Comparison of ENCODE assay signal across 9 mouse cellular contexts in the genomic region with DNA sequence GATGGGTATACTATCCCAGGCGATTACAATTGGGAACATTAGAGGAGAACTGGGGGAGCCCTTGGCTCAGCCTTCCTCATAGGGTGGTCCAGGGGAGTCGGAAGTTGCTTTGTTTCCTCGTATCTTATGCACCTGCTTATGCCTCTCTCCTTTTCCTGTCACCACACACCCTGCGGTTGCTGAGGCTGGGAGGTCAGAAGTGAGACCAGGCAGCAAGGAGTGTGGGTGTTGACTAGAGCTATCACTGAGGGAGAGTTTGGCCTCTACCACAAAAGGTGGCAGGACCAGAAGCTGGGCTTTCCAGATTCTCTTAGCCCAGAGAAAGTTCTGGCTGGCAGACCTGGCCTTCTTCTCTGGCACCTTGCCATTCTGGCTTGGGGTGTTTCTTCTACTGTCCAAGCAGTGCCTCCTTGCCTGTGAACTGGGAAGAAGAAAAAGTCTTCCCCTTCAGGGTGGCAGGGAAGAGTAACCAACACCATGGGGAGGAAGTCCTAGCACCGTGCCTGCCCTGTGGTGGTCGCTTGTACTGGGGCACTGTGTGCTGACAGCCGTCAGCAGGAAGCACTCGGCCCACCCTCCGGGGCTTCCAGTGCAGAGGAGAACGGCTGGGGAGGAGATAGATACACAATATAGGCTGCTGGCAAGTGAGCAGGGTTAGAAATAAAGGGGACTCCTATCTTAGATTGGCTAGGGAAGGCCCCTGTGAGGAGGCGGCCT. TPM values are rescaled to one million over a fixed set of nuclear protein-coding genes. Genes with fewer than 3 reads are reported as not detected.
DNase-seq lines count a peak whose midpoint lies in the region; ATAC-seq and TF ChIP-seq lines count a peak whose summit lies in the region.
"Had no signal": no experiment of that assay in that cellular context is flagged by ENCODE, and none has a peak within 500 bp of the region (broad histone marks: within the 10 kb centered on the region; RNA-seq: fewer than 3 reads in every experiment).

No protein-coding gene starts in this region.

- no peaks in the 10 kb centered on the region for H3K27me3 ChIP-seq in heart, adult 2 months (ENCODE audit: control insufficient read depth, insufficient read depth, low read length)
- H3K27me3 ChIP-seq in lung, postnatal 0 days (replicated peaks; ENCODE audit: insufficient read depth, low read length), result no peaks in the 10 kb centered on the region
- H3K27me3 ChIP-seq in hindbrain, embryonic 14.5 days (ENCODE audit: control insufficient read depth, insufficient read depth, low read length), result no peaks in the 10 kb centered on the region
- H3K27me3 ChIP-seq: liver, embryonic 15.5 days had no signal

- H3K4me1 ChIP-seq in heart, adult 2 months (ENCODE audit: control insufficient read depth, insufficient read depth, low read length), result peaks cover 24% of the 10 kb centered on the region
- H3K4me1 ChIP-seq in lung, postnatal 0 days (ENCODE audit: insufficient read depth, low read depth, low read length), result no peaks in the 10 kb centered on the region
- H3K4me1 ChIP-seq in hindbrain, embryonic 14.5 days (replicated peaks; ENCODE audit: control insufficient read depth, insufficient read depth, low read length), result no peaks in the 10 kb centered on the region

- no peak overlapping the region for H3K9ac ChIP-seq in heart, adult 2 months (ENCODE audit: low read depth, low read length)
- H3K9ac ChIP-seq in lung, postnatal 0 days (replicated peaks; ENCODE audit: low read depth), result 0 out of 2 replicates have a peak overlapping the region, but pooled peaks have one; percentile 16
- H3K9ac ChIP-seq in hindbrain, embryonic 14.5 days, result no peak overlapping the region
- H3K9ac ChIP-seq: liver, embryonic 15.5 days had no signal

- no peaks in the 10 kb centered on the region for H3K9me3 ChIP-seq in lung, postnatal 0 days (ENCODE audit: low read length)
- no peaks in the 10 kb centered on the region for H3K9me3 ChIP-seq in hindbrain, embryonic 14.5 days (ENCODE audit: control insufficient read depth, low read length)
- H3K9me3 ChIP-seq: liver, embryonic 15.5 days had no signal

- H3K27ac ChIP-seq in heart, adult 2 months, result peak overlapping the region; percentile 45
- H3K27ac ChIP-seq in lung, postnatal 0 days (ENCODE audit: low read length), result no peak overlapping the region
- no peak overlapping the region for H3K27ac ChIP-seq in hindbrain, embryonic 14.5 days
- H3K27ac ChIP-seq: liver, embryonic 15.5 days had no signal

- ATAC-seq in lung, postnatal 0 days, result no peak
- no peak for ATAC-seq in hindbrain, embryonic 14.5 days (ENCODE audit: low FRiP score)

- TF ChIP-seq CTCF in heart, adult 2 months (IDR thresholded peaks at IDR 0.05), result no peak
- TF ChIP-seq CTCF in lung, postnatal 0 days (IDR thresholded peaks at IDR 0.05), result no peak

- DNase-seq in heart, adult 2 months, result peak in 1 of 2 experiments; percentile 47
- DNase-seq in heart, adult 9 months (ENCODE audit: low spot score in 2 of 2), result no peak
- DNase-seq in lung, postnatal 0 days (ENCODE audit: low spot score), result no peak
- no peak for DNase-seq in lung, postnatal 14 days
- peak; percentile 62 for DNase-seq in cerebellum, adult 18-20 months
- peak; percentile 56 to 78 for DNase-seq in thymus, adult 18-20 months
- DNase-seq in hindbrain, embryonic 14.5 days (ENCODE audit: low spot score), result no peak
- no peak for DNase-seq in frontal cortex, postnatal 14 days (ENCODE audit: low spot score in 2 of 2)

- H3K36me3 ChIP-seq in heart, adult 2 months (ENCODE audit: control insufficient read depth, insufficient read depth, low read length), result peaks cover 9% of the 10 kb centered on the region
- no peaks in the 10 kb centered on the region; the same call in 1 of the 2 replicates for H3K36me3 ChIP-seq in lung, postnatal 0 days (ENCODE audit: insufficient read depth, low read length)
- H3K36me3 ChIP-seq in hindbrain, embryonic 14.5 days (replicated peaks; ENCODE audit: control insufficient read depth, insufficient read depth), result peaks cover 43% of the 10 kb centered on the region

- no peak for TF ChIP-seq POLR2A in heart, adult 2 months (IDR thresholded peaks at IDR 0.05; ENCODE audit: insufficient read depth, low read depth, low read length)

- H3K4me2 ChIP-seq in lung, postnatal 0 days (replicated peaks; ENCODE audit: low read depth, low read length), result no peak overlapping the region
- no peak overlapping the region for H3K4me2 ChIP-seq in hindbrain, embryonic 14.5 days (replicated peaks)
- H3K4me2 ChIP-seq: liver, embryonic 15.5 days had no signal

- no peaks in the 10 kb centered on the region; the same call in 1 of the 2 replicates for H3K79me2 ChIP-seq in heart, adult 2 months (replicated peaks; ENCODE audit: control insufficient read depth, insufficient read depth, low read length)

- intact Hi-C loops in heart, adult 2 months (cut with DNase I), result no loop called here

- 50% methylated on average over 11 of the region's 11 CpGs for WGBS in heart, adult 2 months
- 65% methylated on average over 11 of the region's 11 CpGs for WGBS in lung, postnatal 0 days
- 79% methylated on average over 11 of the region's 11 CpGs for WGBS in hindbrain, embryonic 14.5 days

- H3K4me3 ChIP-seq in heart, adult 2 months, result no peak overlapping the region
- H3K4me3 ChIP-seq in lung, postnatal 0 days (ENCODE audit: low read depth, low read length), result no peak overlapping the region
- no peak overlapping the region for H3K4me3 ChIP-seq in hindbrain, embryonic 14.5 days (replicated peaks; ENCODE audit: low read length)
- H3K4me3 ChIP-seq: liver, embryonic 15.5 days had no signal

- TF ChIP-seq EP300 in heart, adult 2 months (IDR thresholded peaks at IDR 0.05; ENCODE audit: insufficient read depth, low read depth, low read length), result no peak
- TF ChIP-seq EP300 in lung, postnatal 0 days (IDR thresholded peaks at IDR 0.05), result no peak

RNA-seq across cellular contexts. Expression of a gene that starts 33.3 kb away (rescaled TPM):
- total RNA-seq in heart, adult 2 months (2021), result 100 to 1,000 TPM; 108 to 133 TPM
- 77.5 and 122 TPM in 2 replicates for polyA plus RNA-seq in heart, adult 2 months (2012; rRNA removed)
- 12.2 and 12.7 TPM in 2 replicates for polyA plus RNA-seq in lung, postnatal 0 days (2015; fragmentation: Nextera tagmentation; extraction: Ambion mirVana)
- polyA plus RNA-seq in hindbrain, embryonic 14.5 days (2014; fragmentation: Nextera tagmentation; extraction: Ambion mirVana), result 8.4 and 8.5 TPM in 2 replicates

RNA-seq across cellular contexts. Expression of a gene that starts 36.5 kb away (rescaled TPM):
- under 1 TPM; 0.50 to 0.97 TPM for total RNA-seq in heart, adult 2 months (2021)
- 2.5 and 3.0 TPM in 2 replicates for polyA plus RNA-seq in heart, adult 2 months (2012; rRNA removed)
- polyA plus RNA-seq in lung, postnatal 0 days (2015; fragmentation: Nextera tagmentation; extraction: Ambion mirVana), result 6.4 and 6.9 TPM in 2 replicates
- polyA plus RNA-seq in hindbrain, embryonic 14.5 days (2014; fragmentation: Nextera tagmentation; extraction: Ambion mirVana), result 15.5 and 16.2 TPM in 2 replicates

RNA-seq across cellular contexts. Expression of a gene that starts 36.7 kb away (rescaled TPM):
- 10 to 100 TPM; 85.4 to 91.4 TPM for total RNA-seq in heart, adult 2 months (2021)
- 39.2 and 70.9 TPM in 2 replicates for polyA plus RNA-seq in heart, adult 2 months (2012; rRNA removed)
- 189 and 193 TPM in 2 replicates for polyA plus RNA-seq in lung, postnatal 0 days (2015; fragmentation: Nextera tagmentation; extraction: Ambion mirVana)
- 342 and 352 TPM in 2 replicates for polyA plus RNA-seq in hindbrain, embryonic 14.5 days (2014; fragmentation: Nextera tagmentation; extraction: Ambion mirVana)

RNA-seq across cellular contexts. Expression of a gene that starts 53.2 kb away (rescaled TPM):
- total RNA-seq in heart, adult 2 months (2021), result 1 to 10 TPM; 3.2 to 3.9 TPM
- polyA plus RNA-seq in heart, adult 2 months (2012; rRNA removed), result 9.4 and 9.8 TPM in 2 replicates
- 4.5 and 5.1 TPM in 2 replicates for polyA plus RNA-seq in lung, postnatal 0 days (2015; fragmentation: Nextera tagmentation; extraction: Ambion mirVana)
- 4.4 and 6.5 TPM in 2 replicates for polyA plus RNA-seq in hindbrain, embryonic 14.5 days (2014; fragmentation: Nextera tagmentation; extraction: Ambion mirVana)

RNA-seq across cellular contexts. Expression of a gene that starts 54.2 kb away (rescaled TPM):
- 10 to 100 TPM; 23.5 to 28.0 TPM for total RNA-seq in heart, adult 2 months (2021)
- 19.2 and 19.8 TPM in 2 replicates for polyA plus RNA-seq in heart, adult 2 months (2012; rRNA removed)
- 61.2 and 69.2 TPM in 2 replicates for polyA plus RNA-seq in lung, postnatal 0 days (2015; fragmentation: Nextera tagmentation; extraction: Ambion mirVana)
- 38.9 and 42.0 TPM in 2 replicates for polyA plus RNA-seq in hindbrain, embryonic 14.5 days (2014; fragmentation: Nextera tagmentation; extraction: Ambion mirVana)

Comparison
In these comparisons a context has a peak if more than half of its experiments do, and no peak if none do; other contexts are left out.
1. DNase-seq: peak in cerebellum, adult 18-20 months (2 of 2) and thymus, adult 18-20 months (2 of 2); none in heart, adult 9 months (0 of 2), lung, postnatal 0 days (single experiment), lung, postnatal 14 days (single experiment), hindbrain, embryonic 14.5 days (single experiment) and frontal cortex, postnatal 14 days (0 of 2).